Mouse (Mus musculus): ENCODE data around the gene Znhit1. TPM values are rescaled to one million over a fixed set of nuclear protein-coding genes. Genes with fewer than 3 reads are reported as not detected.

Gene Znhit1
- polyA plus RNA-seq, 1 experiment from 2014 or later = 92.9 TPM

DNA sequence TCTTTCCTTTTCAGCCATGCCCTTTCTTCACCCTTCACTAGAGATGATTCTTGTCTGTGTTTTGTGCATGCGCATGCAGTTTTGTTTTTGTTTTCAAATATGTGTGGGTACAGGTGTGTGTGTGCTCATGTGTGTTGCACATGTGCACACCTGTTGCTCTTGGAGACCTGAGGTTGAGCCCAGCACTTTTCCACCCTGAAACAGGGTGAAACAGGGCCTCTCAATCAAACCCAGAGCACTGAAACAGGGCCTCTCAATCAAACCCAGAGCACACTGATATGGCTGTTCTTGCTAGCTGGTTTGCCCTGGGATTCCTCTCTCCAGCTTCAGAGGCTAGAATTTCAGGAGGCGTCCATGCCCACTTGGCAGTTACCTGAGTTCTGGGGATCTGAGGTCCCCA, 12.8 kb upstream of the Znhit1 start:
- no peak for ATAC-seq (replicated peaks; ENCODE audit: insufficient number of reproducible peaks, low FRiP score, low TSS enrichment)
- 0 out of 2 replicates have a peak, but pooled peaks cover 6% of the 10 kb centered on the region for H3K4me1 ChIP-seq (ENCODE audit: control insufficient read depth, insufficient read depth, low read length)
- no peaks in the 10 kb centered on the region for H3K27me3 ChIP-seq (ENCODE audit: control insufficient read depth, insufficient read depth, low read length)
- no peak overlapping the region for H3K27ac ChIP-seq (ENCODE audit: low read depth, low read length)
- 70% methylated on average over 2 of the region's 2 CpGs for WGBS (ENCODE audit: insufficient replicate concordance)
- H3K9me3 ChIP-seq (replicated peaks; ENCODE audit: control insufficient read depth, low read length) = no peaks in the 10 kb centered on the region
- H3K36me3 ChIP-seq (ENCODE audit: control insufficient read depth, insufficient read depth, low read length) = peaks cover 2% of the 10 kb centered on the region
- no peak overlapping the region for H3K4me2 ChIP-seq
- H3K4me3 ChIP-seq (ENCODE audit: low read depth, low read length) = no peak overlapping the region
- no peak overlapping the region for H3K9ac ChIP-seq (ENCODE audit: low read depth, low read length)

DNA sequence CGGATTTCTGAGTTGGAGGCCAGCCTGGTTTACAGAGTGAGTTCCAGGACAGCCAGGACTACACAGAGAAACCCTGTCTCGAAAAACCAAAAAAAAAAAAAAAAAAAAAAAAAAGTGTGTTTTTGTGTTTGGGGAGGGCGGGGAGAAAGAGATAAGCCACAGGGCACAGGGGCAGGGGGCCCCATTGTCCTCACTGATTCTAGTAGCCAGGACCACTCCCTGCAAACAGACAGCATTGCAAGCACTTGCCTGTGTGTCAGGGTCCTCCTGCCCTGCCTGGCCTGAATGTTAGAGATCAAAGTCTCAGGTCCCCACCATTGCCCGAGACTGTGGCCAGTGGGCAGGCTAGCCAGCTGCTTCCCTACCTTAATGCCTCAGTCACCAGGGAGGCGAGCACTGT, 11.6 kb upstream of the Znhit1 start:
- no peak overlapping the region for H3K27ac ChIP-seq (ENCODE audit: low read depth, low read length)
- H3K4me1 ChIP-seq (ENCODE audit: control insufficient read depth, insufficient read depth, low read length) = 0 out of 2 replicates have a peak, but pooled peaks cover 6% of the 10 kb centered on the region
- no peak overlapping the region for H3K9ac ChIP-seq (ENCODE audit: low read depth, low read length)
- no peak overlapping the region for H3K4me2 ChIP-seq
- WGBS (ENCODE audit: insufficient replicate concordance) = 68% methylated on average over 4 of the region's 5 CpGs
- H3K4me3 ChIP-seq (ENCODE audit: low read depth, low read length) = no peak overlapping the region
- H3K9me3 ChIP-seq (replicated peaks; ENCODE audit: control insufficient read depth, low read length) = no peaks in the 10 kb centered on the region
- H3K36me3 ChIP-seq (ENCODE audit: control insufficient read depth, insufficient read depth, low read length) = peaks cover 14% of the 10 kb centered on the region
- H3K27me3 ChIP-seq (ENCODE audit: control insufficient read depth, insufficient read depth, low read length) = no peaks in the 10 kb centered on the region
- ATAC-seq (replicated peaks; ENCODE audit: insufficient number of reproducible peaks, low FRiP score, low TSS enrichment) = no peak

DNA sequence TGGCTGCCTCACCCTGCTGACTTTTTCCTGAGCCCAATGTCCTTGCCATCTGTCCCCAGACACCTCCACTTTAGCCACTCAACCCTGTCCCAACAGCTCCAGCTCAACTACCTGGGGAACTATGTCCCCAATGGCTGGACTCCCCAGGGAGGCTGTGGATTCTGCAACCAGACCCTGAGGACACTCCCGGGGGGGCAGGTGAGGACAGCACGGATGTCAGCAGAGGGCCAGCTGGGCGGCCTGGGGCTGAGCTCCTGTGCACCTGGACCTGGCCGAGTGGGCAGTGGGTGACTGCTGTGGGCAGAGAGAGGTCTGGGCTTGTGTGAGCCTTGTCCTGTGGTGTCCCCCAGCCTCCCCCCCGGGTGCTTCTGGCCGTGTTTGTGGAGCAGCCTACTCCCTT, 2.0 kb upstream of the Znhit1 start:
- ATAC-seq (replicated peaks; ENCODE audit: insufficient number of reproducible peaks, low FRiP score, low TSS enrichment) = no peak
- H3K4me2 ChIP-seq = no peak overlapping the region
- H3K9me3 ChIP-seq (replicated peaks; ENCODE audit: control insufficient read depth, low read length) = no peaks in the 10 kb centered on the region
- H3K4me1 ChIP-seq (ENCODE audit: control insufficient read depth, insufficient read depth, low read length) = peaks cover 12% of the 10 kb centered on the region; the same call in 1 of the 2 replicates
- H3K27ac ChIP-seq (ENCODE audit: low read depth, low read length) = no peak overlapping the region
- WGBS (ENCODE audit: insufficient replicate concordance) = 79% methylated on average over 6 of the region's 6 CpGs
- no peaks in the 10 kb centered on the region for H3K27me3 ChIP-seq (ENCODE audit: control insufficient read depth, insufficient read depth, low read length)
- no peak overlapping the region for H3K9ac ChIP-seq (ENCODE audit: low read depth, low read length)
- peaks cover 40% of the 10 kb centered on the region for H3K36me3 ChIP-seq (ENCODE audit: control insufficient read depth, insufficient read depth, low read length)
- no peak overlapping the region for H3K4me3 ChIP-seq (ENCODE audit: low read depth, low read length)

DNA sequence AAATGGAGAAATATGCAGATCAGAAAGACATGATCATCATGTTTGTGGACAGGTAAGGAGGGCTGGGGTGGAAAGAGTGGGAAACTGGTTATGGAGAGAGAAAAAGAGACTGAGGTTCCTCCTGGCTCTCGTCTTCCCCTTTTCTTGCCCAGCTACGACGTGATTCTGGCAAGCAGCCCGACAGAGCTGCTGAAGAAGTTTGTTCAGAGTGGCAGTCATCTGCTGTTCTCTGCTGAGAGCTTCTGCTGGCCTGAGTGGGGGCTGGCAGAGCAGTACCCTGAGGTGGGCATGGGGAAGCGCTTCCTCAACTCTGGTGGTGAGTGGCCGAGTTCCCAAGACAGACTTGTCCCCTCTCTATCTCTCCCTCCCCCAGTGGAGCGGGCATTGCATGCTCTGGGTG, 599 bp upstream of the Znhit1 start:
- Histone ChIP-seq H3K4me1 (ENCODE audit: control insufficient read depth, insufficient read depth, low read length) (peaks cover 12% of the 10 kb centered on the region; the same call in 1 of the 2 replicates), H3K36me3 (ENCODE audit: control insufficient read depth, insufficient read depth, low read length) (peaks cover 26% of the 10 kb centered on the region), H3K4me3 (ENCODE audit: low read depth, low read length) (peak overlapping the region; percentile 82), H3K27me3 (ENCODE audit: control insufficient read depth, insufficient read depth, low read length) (no peaks in the 10 kb centered on the region), H3K9me3 (replicated peaks; ENCODE audit: control insufficient read depth, low read length) (no peaks in the 10 kb centered on the region), H3K27ac (ENCODE audit: low read depth, low read length) (0 out of 2 replicates have a peak overlapping the region, but pooled peaks have one; percentile 22), H3K4me2 (peak overlapping the region; percentile 98), H3K9ac (ENCODE audit: low read depth, low read length) (peak overlapping the region; percentile 85)
- WGBS (ENCODE audit: insufficient replicate concordance) = 69% methylated on average over 7 of the region's 7 CpGs
- no peak for ATAC-seq (replicated peaks; ENCODE audit: insufficient number of reproducible peaks, low FRiP score, low TSS enrichment)

DNA sequence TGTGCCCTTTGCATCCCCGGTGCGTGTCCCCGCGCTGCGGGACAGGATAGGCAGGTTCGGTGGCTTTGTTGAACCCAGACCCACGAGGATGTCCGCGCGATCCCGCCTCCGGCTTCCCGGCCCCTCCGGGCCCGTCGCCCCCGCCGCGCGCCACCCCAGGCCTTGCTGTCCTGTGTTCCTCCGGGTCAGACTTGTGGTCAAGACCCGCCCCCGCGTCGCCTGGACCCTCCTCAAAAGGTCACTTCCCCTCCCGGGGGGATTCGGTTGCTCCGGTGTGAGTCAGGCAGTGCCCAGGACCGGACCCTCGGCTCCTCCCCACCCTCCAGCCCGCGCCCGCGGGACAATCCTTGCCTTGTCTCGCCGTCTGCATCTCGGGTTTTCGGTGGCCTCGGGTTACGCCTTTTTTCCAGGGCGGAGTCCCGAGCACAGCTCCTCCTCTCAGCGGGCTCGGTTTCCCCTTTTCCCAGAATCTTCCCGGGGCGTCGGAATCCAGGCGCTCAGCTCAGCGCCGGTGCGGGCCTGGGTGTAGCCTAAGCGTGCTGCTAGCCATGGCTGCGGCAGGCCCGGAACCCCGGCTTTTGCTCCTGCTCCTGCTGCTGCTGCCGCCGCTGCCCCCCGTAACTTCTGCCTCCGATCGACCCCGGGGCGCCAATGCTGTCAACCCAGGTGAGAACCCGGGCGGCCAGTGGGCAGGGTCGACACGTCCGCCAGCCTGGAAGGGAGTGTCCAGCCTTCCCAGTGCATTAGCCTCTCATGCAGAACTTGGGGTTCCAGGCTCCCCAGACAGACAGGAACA, 485 bp downstream of the Znhit1 start:
- Histone ChIP-seq H3K4me1 (ENCODE audit: control insufficient read depth, insufficient read depth, low read length) (peaks cover 12% of the 10 kb centered on the region; the same call in 1 of the 2 replicates), H3K27ac (ENCODE audit: low read depth, low read length) (peak overlapping the region; percentile 94), H3K36me3 (ENCODE audit: control insufficient read depth, insufficient read depth, low read length) (peaks cover 21% of the 10 kb centered on the region), H3K27me3 (ENCODE audit: control insufficient read depth, insufficient read depth, low read length) (no peaks in the 10 kb centered on the region), H3K9ac (ENCODE audit: low read depth, low read length) (peak overlapping the region; percentile 85), H3K9me3 (replicated peaks; ENCODE audit: control insufficient read depth, low read length) (no peaks in the 10 kb centered on the region), H3K4me3 (ENCODE audit: low read depth, low read length) (peak overlapping the region; percentile 82), H3K4me2 (peak overlapping the region; percentile 98)
- ATAC-seq (replicated peaks; ENCODE audit: insufficient number of reproducible peaks, low FRiP score, low TSS enrichment) = peak; percentile 66
- under 1% methylated on average over 67 of the region's 67 CpGs for WGBS (ENCODE audit: insufficient replicate concordance)

DNA sequence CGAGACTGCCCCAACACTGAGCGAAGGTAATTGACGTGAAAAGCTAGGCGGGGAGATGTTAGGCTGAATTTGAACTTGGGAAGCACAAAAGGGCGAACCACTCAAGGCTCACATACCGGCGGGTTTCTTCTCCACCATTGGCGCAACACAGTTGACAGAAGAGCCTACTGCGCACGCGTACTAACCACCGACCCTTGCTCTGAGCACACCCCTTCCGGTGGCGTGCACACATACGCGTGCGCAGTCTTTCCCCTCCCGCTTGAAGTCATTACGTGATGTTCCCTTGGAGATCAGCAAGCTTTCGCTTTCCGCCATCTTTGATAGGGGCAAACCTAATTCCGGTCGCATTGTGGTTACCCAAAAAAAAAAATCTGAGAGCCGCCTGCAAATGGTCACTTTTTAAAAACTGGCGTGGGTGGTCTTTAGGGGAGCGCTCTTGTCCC, 1.1 kb downstream of the Znhit1 start, which contains the start of gene Plod3:
Gene Plod3, plus strand, starts transcription at position 325 of the 443 bp plus-strand sequence.
- Histone ChIP-seq H3K4me1 (ENCODE audit: control insufficient read depth, insufficient read depth, low read length) (peaks cover 12% of the 10 kb centered on the region; the same call in 1 of the 2 replicates), H3K4me2 (peak within 1 kb of the TSS; percentile 98), H3K9me3 (replicated peaks; ENCODE audit: control insufficient read depth, low read length) (no peaks in the 10 kb centered on the region), H3K4me3 (ENCODE audit: low read depth, low read length) (peak within 1 kb of the TSS; percentile 82), H3K9ac (ENCODE audit: low read depth, low read length) (peak within 1 kb of the TSS; percentile 85), H3K27ac (ENCODE audit: low read depth, low read length) (peak within 1 kb of the TSS; percentile 94), H3K27me3 (ENCODE audit: control insufficient read depth, insufficient read depth, low read length) (no peaks in the 10 kb centered on the region), H3K36me3 (ENCODE audit: control insufficient read depth, insufficient read depth, low read length) (peaks cover 17% of the 10 kb centered on the region)
- under 1% methylated on average over 26 of the region's 26 CpGs for WGBS (ENCODE audit: insufficient replicate concordance)
- peak; percentile 86 for ATAC-seq (replicated peaks; ENCODE audit: insufficient number of reproducible peaks, low FRiP score, low TSS enrichment)

DNA sequence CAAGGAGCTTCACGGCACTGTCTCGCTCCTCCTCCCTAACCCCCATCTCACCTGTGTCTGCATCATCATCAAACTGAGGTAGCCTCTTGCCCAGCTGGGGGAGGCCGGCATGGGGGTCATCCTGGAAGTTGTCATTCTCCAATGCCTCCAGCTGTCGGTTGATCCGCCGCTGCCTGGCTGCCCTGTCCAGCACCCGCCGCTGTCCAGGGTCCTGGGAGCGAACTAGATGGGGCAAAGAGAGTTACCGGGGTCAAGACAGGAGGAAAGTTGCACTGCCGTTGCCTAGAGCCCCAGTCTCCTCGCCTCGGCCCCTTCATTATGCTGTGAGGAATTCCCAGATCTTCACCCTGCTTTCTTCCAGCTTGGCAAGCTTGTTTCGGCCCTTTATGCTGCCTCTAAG, 3.0 kb downstream of the Znhit1 start:
- no peaks in the 10 kb centered on the region for H3K9me3 ChIP-seq (replicated peaks; ENCODE audit: control insufficient read depth, low read length)
- H3K4me1 ChIP-seq (ENCODE audit: control insufficient read depth, insufficient read depth, low read length) = peaks cover 12% of the 10 kb centered on the region; the same call in 1 of the 2 replicates
- H3K4me2 ChIP-seq = no peak overlapping the region
- no peak overlapping the region for H3K27ac ChIP-seq (ENCODE audit: low read depth, low read length)
- no peak overlapping the region for H3K9ac ChIP-seq (ENCODE audit: low read depth, low read length)
- H3K36me3 ChIP-seq (ENCODE audit: control insufficient read depth, insufficient read depth, low read length) = peaks cover 9% of the 10 kb centered on the region
- ATAC-seq (replicated peaks; ENCODE audit: insufficient number of reproducible peaks, low FRiP score, low TSS enrichment) = no peak
- 54% methylated on average over 14 of the region's 14 CpGs for WGBS (ENCODE audit: insufficient replicate concordance)
- H3K27me3 ChIP-seq (ENCODE audit: control insufficient read depth, insufficient read depth, low read length) = no peaks in the 10 kb centered on the region
- H3K4me3 ChIP-seq (ENCODE audit: low read depth, low read length) = no peak overlapping the region

DNA sequence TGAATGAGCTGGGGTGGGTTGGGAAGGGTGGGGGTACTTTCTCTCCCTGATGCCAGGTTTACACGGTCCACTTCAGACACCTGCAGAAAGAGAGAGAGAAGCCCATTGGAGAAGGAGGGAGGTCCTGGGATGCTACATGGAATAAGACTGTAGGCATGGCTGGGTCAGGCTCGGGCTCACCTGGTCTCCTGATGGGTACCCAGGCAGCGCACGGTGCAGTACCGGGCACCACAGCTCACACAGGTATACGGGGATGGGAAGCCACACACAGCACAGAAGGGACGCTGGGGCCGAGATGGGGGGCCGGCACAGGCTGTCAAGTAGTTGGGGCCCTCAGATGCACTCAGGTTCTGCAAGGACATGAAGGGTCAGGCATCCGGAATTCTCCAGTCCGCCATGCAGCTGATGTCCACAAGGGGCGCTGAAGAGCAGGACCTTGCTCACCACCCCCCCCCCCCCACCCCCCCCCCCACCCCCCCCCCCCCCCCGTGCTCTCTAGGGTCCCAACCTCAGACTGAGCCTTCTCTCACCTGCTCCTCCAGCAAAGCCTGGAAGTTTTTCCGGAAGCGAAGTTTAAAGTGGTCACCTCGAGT, 5.4 kb downstream of the Znhit1 start:
- no peak for ATAC-seq (replicated peaks; ENCODE audit: insufficient number of reproducible peaks, low FRiP score, low TSS enrichment)
- no peak overlapping the region for H3K27ac ChIP-seq (ENCODE audit: low read depth, low read length)
- WGBS (ENCODE audit: insufficient replicate concordance) = 43% methylated on average over 13 of the region's 16 CpGs
- no peak overlapping the region for H3K4me2 ChIP-seq
- H3K36me3 ChIP-seq (ENCODE audit: control insufficient read depth, insufficient read depth, low read length) = peaks cover 8% of the 10 kb centered on the region; the same call in 1 of the 2 replicates
- H3K9me3 ChIP-seq (replicated peaks; ENCODE audit: control insufficient read depth, low read length) = no peaks in the 10 kb centered on the region
- peaks cover 6% of the 10 kb centered on the region; the same call in 1 of the 2 replicates for H3K4me1 ChIP-seq (ENCODE audit: control insufficient read depth, insufficient read depth, low read length)
- H3K27me3 ChIP-seq (ENCODE audit: control insufficient read depth, insufficient read depth, low read length) = no peaks in the 10 kb centered on the region
- H3K9ac ChIP-seq (ENCODE audit: low read depth, low read length) = no peak overlapping the region
- no peak overlapping the region for H3K4me3 ChIP-seq (ENCODE audit: low read depth, low read length)
